Mouse (Mus musculus) cerebellum, postnatal 25 days (tissue): ENCODE results near the gene Eif2ak2.

ENCODE experiments used
- DNase-seq, 2 experiments: peaks; one replicate each; pipeline ENCODE4 v3.0.0; 2021; ENCODE audit warnings: mixed read lengths in 2 of 2

Eif2ak2 gene

DNA sequence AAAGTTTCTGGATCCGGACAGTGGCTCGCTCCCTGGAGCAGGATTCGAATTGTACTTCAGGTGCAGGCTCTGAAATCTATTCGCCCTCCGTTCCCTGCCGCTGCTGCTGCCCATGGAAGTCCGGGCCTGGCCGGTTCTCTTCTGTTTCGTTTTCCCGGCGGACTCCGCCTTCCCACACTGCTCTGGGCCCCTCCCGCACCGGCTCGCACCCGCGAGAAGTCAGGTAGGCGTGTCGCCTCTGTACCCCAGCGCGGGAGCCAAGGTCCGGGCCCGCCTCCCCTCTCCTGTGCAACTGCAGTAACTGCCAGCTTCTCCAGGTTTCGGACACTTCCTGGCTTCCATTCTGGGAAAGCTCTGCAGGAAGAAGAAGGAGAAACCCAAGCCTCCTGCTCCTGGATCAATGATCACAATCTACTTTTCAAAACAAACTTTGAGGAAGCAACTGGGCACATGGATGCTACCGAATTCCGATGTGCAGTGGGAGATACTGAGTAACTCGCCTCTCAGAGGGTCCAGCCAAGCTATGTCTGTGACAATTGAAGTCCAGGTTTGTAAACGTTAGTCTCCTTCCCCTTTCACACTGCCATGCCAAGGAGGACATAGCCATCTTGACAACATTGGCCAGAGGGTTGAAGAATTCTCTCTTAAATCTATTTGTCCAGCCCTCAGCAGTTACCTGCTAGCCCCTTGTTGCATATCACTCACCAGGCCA is at the start of gene Eif2ak2:
Eif2ak2 (minus strand) TSS at position 173 of the 712 bp plus-strand sequence.
- peak; percentile 69 to 79 for DNase-seq

DNA sequence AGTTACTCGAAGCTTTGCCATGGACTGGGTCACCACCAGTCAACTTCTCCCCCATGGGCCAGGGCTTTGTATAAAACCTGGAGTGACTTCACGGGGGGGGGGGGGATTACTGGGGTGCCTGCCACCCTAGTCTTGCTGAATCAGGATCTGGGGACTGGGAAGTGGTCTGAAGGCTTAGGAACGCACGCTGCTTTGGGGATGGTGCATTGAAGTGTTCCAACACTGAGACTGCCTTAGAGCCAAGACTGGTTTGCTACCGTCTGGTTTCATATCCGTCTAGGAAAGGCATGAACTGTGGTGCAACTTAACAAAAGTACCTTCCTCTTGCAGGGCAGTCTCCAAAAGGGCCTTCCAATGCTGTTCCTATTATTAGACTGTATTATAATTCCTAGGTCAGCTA is 35.3 kb upstream of the Eif2ak2 start:
- no peak for DNase-seq

DNA sequence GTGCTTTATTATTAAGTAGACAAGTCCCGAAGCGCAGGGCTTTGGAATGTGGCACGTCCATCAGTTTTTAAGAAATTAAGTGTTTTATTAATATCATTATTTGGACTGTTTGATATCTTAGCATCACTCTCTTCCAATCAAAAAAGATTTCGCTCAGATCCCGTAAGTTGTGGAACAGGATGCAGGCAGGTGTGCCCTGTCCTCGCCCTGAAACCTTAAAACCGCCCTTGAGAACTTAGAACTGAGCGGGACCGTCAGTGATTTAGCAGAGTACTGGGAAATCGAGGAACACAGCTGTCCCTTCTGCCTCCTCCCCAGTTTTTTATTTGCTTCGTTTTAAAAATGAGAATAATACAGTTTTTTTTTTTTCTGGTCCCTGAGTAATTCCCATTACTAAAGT is 34.5 kb upstream of the Eif2ak2 start:
- peak in 1 of 2 experiments; percentile 14 for DNase-seq

DNA sequence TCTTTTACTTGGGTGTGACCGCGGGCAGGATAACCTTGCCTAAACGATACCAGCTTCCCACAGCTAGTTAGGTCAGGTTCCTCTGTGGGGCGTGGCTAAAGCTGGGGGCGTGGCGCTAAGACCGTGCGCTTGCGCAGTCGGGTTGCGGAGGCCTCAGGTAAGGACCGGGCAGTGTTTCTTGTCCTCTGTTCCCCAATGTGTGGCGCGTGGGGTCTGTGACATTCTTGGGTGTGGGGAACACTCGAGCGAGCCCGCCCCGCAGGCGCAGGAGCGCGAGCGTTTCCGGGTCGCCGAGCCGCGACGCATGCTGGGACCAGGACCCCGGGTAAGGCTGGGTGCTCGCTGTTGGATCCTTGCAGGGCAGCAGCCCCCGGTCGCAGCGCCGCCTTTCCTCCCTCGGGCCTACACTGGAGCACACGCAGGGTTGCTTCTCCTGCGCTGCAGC is 34.0 kb upstream of the Eif2ak2 start, which contains the start of gene Cebpzos:
Cebpzos (plus strand) TSS at position 132 of the 445 bp plus-strand sequence.
- DNase-seq: peak; percentile 91 to 94

DNA sequence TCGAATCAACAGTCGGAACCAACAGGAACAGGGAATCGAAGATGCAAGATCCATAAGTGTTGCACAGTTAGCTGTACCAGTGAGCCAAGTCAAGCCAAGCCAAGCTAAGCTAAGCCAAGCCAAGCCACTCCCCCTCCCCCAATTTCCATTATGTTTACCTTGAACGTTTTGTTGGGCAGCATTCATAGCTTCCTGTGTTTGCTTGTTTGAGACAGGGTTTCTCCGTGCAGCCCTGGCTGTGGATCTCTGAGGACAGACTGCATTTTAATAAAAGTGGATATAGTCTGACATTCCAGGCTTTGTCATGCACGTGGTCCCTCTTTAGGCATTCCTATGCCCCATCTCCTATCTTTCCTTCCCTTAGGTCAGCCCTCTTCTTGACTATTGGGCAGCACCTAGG is 33.4 kb upstream of the Eif2ak2 start:
- peak in 1 of 2 experiments; percentile 10 for DNase-seq

DNA sequence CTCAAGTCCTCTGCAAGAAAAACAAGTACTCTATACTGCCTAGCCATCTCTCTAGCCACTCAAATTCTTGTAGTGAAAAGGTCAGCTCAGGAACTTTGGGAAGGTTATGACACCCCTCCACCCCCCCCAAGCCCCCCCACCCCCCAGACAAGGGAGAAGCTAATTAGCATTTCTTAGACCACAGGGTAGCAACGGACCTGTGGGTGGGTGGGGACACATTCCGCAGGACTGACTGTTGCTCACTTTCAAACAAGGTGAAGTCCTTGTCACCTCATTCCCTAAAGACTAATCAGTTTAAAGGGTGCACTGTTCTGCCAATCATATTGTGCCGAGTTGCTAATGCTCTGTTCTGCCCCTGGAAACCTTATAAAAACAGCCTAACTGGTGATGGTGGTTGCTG is 31.5 kb upstream of the Eif2ak2 start:
- no peak for DNase-seq

DNA sequence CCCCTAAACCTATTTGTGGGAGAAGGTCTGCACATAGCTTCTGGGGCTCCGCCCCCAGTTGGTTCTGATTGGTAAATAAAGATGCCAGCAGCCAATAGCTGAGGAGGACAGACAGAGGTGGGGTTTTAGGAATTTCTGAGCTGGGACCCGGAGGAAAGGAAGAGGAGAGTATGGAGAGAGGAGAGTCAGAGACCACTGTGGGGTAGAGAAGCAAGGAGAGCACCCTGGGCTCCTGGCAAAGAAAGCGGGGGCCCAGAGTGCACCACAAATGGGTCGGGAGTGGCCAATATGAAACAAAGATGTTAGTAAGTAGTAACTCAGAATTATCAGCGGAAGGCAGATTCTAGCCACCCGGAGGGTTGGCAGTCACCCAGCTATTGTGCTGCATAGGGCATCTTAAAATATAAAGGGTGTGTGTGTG is 30.5 kb upstream of the Eif2ak2 start:
- peak; percentile 34 to 65 for DNase-seq

DNA sequence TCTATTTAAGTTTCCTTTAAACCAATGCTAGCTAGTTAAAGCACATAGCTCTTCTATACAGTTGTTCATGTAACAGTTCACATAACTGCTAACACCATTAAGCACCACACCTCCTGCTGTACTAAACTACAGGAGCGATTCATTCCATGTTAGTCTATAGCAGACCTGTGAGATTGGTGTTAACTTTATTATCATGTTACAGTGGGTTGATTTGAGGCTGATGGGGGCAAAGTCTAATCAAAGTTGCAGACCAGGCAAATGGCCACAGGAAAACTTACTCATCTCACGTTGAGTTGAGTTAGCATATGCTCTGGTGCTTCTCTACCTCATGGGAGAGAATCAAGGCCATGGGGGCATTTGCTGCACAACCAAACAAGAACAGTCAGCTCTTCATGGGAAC is 27.0 kb upstream of the Eif2ak2 start:
- no peak for DNase-seq

DNA sequence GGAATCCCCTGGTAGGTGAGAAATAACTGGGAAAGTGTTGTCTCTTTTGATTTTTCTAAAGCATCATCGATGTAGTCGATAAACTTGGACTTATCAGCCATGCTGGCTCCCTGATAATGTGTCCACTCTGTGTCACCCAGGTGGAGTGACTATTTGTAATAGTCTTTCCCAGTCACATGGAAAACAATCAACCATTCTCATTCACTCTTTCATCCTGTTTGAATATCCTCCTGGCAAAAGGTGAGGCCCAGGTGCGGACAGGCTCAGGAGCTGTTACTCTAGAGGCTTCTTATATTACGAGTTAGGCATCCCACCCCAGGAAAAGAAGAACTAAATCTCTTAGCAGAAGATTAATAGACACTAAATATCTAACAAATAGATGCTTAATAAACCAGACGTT is 24.5 kb upstream of the Eif2ak2 start, which contains the start of gene Sult6b1:
Sult6b1 (minus strand) TSS at position 101 of the 400 bp plus-strand sequence.
- no peak for DNase-seq

DNA sequence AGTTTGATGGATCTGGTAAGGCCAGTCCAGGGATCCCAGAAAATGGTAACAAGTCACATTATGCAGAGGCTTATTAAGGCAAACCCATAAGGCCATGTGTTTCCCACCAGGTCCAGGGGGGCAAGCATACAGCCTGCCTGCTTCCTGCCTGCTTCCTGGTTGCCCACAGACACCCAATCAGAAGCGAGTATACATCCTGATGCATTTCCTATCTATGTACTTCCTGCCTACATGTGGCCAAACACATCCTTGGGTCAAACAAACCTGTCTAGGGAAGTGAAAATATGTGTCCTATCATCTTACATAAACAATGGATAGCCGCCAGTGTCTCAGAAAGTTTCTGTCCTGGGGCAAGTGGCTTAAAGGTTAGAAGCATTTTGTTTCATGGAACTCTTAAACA is 20.8 kb upstream of the Eif2ak2 start:
- no peak for DNase-seq

DNA sequence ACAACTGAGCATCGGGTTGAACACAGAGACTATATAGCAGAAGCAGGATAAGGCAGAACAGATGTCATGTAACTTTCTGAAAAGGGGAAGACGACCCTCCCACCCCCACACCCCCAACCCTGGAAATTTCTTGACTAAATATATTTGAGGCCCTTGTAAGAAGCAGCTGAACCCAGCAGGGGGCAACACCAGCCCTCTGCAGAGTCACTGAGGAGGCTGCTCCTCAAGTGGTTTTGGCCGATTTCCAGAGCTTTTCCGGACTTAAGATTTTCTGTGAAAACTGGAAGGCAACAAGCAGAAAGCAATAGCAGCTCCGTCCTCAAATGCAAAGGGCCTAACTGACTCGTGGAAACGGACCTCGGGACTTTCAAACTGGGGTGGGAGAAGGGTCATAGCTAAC is 13.0 kb upstream of the Eif2ak2 start:
- DNase-seq: peak in 1 of 2 experiments; percentile 34

DNA sequence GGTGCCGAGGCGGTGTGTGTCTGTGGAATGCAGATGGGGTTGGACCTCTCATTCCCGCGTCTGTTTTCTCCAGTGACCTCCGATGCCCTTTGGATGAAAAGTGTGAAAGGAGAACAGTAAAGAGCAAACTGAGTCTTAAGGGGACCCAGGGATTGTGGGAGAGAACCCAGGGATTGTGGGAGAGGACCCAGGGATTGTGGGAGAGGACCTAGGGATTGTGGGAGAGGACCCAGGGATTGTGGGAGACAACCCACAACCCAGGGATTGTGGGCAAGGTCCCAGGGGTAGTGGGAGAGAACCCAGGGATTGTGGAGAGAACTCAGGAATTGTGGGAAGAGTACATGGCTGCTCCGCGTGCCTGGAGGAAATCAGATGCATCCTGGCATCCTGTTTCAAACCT is 12.6 kb upstream of the Eif2ak2 start:
- DNase-seq: no peak

DNA sequence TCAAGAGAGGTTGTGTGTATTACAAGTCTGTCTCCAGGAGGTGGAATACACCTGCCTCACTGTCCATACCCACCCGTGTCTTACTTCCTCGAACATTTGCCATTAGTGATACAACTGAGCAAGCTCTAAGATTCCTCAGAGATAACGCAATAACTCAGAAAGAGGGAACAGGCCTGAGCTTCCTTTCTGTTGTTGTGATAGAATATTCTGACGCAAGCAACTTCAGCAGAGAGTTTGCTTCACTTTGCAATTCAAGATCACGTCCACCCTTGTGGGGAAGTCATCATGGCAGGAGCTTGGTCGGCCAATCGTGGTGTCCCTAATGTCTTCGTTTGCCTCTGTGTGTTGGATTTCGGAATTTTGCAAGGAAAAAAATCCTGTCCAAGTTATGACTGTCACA is 8.6 kb upstream of the Eif2ak2 start:
- DNase-seq: no peak

DNA sequence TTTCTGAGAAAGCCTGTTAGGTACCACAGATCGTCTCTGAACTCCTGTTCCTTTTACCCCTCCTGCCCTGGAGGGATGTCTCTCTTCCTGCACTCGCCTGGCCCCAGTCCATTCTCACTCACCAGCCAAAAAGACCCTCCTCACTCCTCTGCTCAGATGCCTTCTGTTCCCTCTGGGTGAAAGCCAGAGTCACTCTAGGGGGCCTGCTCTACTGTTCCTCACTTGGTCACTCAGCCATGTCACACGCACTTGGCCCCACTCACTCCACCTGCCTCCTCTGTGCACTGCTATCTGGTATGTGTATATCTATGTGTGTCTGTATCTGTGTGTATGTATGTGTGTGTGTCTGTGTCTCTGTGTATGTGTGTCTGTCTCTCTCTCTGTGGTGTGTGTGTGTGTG is 6.8 kb upstream of the Eif2ak2 start:
- DNase-seq: peak; percentile 61 to 72

DNA sequence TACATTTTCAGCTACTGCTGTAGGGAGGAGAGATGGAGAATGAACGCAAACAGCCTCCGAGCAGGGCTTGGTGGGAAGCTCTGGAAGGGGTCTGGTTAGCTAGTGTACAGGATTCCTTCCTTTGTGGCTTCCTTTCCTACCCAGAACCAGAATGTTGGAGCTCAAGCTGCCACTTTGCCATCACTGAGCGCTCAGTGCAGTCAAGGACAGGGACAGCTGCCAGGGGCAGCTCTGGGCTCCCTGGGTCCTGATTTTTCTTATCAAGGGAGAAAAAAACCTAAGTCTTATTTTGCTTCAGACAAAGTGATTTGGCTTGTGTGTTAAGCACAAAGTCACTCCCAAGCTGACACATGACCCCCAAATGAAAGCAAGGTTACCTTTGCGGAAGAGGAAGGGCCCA is 6.2 kb upstream of the Eif2ak2 start:
- peak; percentile 38 to 43 for DNase-seq

DNA sequence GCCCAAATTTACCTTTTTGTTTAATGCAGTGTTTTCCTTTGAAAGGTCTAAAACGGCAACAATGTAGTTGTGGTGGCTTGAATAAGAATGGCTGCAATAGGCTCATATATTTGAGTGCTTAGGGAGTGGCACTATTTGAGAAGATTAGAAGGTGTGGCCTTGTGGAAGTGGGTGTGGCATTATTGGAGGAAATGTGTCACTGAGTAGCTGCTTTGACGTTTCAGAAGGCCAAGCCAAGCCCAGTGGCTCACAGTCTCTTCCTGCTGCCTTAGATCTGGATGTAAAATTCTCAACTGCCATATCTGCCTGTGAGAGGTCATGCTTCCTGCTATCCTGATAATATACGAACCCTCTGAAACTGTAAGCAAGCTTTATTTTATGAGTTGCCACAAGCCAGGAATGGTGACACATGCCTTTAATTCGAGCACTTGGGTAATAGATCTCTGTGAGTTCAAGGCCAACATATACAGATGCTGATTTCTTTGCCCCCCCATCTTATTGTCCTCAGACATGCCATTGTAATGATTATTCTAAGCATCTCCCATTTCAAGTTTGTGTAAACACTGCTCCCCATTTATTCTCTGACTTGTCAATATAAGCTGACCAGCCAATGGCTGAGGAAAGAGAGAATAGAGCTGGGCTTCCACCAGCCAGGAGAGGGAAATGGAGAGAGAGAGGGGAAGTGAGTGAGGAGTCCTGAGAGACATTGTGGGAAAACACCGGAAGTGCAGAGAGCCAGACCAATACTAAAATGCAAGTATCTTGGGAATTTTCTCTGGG is 3.1 kb upstream of the Eif2ak2 start:
- DNase-seq: no peak

DNA sequence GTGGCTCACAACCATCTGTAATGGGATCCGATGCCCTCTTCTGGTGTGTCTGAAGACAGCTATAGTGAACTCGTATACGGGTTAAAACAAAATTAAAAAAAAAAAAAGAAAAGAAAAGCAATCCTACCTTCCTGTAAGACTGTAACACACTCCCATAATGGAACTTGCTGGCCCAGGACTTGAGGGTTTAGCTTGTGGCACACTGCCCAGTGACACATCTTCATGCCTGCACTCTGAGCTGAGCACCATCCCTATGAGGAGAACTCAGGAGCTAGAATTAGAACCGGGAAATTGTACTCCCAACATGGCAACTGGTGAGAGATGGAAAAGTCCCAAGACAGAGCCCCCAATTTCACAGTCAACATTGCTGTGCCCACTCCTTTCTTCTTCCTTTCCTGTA is 918 bp upstream of the Eif2ak2 start:
- DNase-seq: no peak

DNA sequence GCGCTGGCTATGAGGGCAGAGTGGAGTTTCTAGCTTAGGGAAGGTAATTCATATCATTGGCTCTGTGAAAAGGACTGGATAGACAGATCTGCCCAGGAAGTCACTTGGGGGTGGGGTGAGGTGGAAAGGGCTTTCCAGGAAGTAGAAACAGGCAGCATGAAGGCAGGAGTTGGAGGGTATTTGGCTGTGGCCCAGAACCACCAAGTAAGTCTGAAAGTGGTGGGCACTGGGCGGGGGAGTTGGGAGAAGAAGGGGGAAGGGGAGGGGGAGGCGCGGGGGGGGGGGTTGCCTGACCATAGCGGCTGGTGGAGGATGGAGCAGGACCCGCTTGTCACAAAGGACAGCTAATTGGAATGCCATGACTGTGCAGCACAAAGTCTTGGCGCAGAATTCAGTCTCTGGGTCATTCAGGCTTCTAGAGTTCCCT is 482 bp downstream of the Eif2ak2 start:
- DNase-seq: peak in 1 of 2 experiments; percentile 19

DNA sequence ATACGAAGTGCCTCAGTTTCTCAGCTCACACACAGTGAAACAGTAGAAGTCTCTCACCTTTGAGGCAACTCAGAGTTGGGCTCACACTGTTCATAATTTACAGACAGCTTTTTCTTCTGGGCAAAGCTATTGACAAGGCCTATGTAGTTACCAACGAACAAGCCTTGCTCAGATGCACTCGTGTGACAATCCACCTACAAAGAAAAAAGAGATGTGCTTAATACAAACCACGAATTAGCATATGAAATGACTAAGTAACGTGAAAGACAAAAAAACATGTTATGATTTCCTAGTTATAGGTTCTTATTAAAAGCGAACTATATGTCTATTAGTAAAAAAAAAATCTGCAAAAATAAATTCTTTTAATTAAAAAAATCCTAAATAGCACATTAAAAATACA is 8.5 kb downstream of the Eif2ak2 start:
- no peak for DNase-seq

DNA sequence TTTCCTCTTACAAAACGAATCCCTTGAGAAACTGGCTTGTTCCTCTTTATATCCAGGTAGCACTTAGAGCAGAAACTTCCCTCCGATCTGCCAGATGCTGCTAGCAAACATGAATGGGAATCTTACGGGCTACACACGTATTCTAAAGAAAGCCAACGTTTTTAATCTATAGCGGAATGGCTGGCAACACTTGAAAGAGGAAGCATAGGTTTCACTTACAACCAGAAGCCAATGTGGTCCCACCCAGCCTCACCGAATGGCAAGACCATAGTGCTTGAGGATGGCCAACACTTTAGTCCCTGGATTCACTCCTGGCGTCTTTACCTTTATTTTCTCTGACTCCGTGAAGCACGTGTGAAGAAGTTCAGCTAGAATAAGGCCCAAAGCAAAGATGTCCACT is 26.1 kb downstream of the Eif2ak2 start:
- no peak for DNase-seq

DNA sequence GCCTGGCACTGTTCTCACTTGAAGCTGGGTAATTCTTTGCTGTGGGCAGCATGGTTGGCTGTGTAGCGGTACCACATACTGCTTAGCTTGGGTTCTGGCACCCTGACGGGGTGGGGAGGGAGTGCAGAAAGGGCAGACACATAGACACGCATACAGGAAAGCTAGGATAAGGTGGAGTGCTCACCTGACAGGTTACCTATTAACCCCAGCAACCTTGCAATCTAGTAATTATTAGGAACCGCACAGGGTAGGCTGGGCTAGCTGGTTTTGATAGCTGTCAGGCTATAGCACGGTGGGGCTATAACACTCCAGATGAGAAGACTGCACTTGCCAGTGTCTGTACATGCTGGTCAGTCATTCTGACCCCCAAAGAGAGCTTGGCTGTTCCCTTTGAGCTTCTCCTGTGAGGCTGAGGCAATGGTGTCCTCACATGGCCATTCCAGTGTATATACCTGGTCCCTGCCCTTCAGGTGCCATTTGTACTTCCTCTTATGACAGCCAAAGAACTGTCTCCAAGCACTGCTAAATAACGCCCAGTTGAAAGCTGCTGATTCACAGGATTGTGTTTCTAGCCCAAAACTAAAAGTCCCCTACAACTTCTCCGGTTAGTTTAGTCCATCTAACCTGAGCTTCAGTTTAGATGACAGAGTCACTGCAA is 40.0 kb downstream of the Eif2ak2 start:
- DNase-seq: no peak

DNA sequence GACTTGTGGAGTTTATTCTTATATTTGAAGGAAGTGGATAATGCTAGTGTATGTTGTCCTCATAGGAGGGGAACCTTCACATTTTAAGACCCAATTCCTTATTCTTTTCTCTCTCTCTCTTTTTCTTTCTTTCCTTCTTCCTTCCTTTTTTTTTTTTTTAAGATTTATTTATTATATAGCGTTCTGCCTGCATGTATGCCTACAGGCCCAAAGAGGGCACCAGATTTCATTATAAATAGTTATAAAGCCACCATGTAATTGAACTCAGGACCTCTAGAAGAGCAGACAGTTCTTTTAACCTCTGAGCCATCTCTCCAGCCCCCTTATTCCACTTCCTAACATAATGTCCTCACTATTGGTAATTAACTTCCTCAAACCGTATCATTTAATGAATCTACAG is 46.3 kb downstream of the Eif2ak2 start:
- no peak for DNase-seq
